Mouse (Mus musculus) heart, postnatal 0 days (tissue): Measurements from ENCODE around the gene Srr. TPM values are rescaled to one million over a fixed set of nuclear protein-coding genes. Genes with fewer than 3 reads are reported as not detected.

Experiments used
- ATAC-seq: fragments of 200-750 bp; cut with Nextera tagmentation; 2 replicates; pipeline ENCODE4 v1.8.0; 2017; ENCODE audit warnings: low read depth, moderate number of reproducible peaks, moderate library complexity; ENCODE audit not compliant: insufficient read depth
- DNase-seq: peaks from one replicate; pipeline ENCODE4 v3.0.0-alpha.2; 2016; ENCODE audit warnings: low spot score
- H3K27ac ChIP-seq: fragments of 300-500 bp; sonication (generic); 2 replicates; pipeline ENCODE4 v1.5.1; 2014; ENCODE audit warnings: low read depth, mild to moderate bottlenecking
- H3K27me3 ChIP-seq: fragments of 300-500 bp; sonication (generic); 2 replicates; pipeline ENCODE4 v1.6.1; 2014; ENCODE audit warnings: low read length, mixed read lengths; ENCODE audit not compliant: control insufficient read depth, insufficient read depth
- H3K36me3 ChIP-seq: fragments of 300-500 bp; sonication (generic); replicated peaks from 2 replicates; pipeline ENCODE4 v1.6.1; 2014; ENCODE audit warnings: low read length, mixed read lengths; ENCODE audit not compliant: control insufficient read depth, insufficient read depth
- H3K4me1 ChIP-seq: fragments of 300-500 bp; sonication (generic); 2 replicates; pipeline ENCODE4 v1.6.1; 2014; ENCODE audit warnings: antibody characterized with exemption; ENCODE audit not compliant: control insufficient read depth, insufficient read depth
- H3K4me2 ChIP-seq: fragments of 300-500 bp; sonication (generic); 2 replicates; pipeline ENCODE4 v1.6.1; 2014; ENCODE audit warnings: low read depth, mild to moderate bottlenecking, low read length, moderate library complexity
- H3K4me3 ChIP-seq: fragments of 300-500 bp; sonication (generic); 2 replicates; pipeline ENCODE4 v1.5.1; 2014; ENCODE audit warnings: low read depth, low read length
- H3K9ac ChIP-seq: fragments of 300-500 bp; sonication (generic); replicated peaks from 2 replicates; pipeline ENCODE4 v1.6.1; 2014; ENCODE audit warnings: low read depth, low read length, mixed read lengths
- H3K9me3 ChIP-seq: fragments of 300-500 bp; sonication (generic); replicated peaks from 2 replicates; pipeline ENCODE4 v1.6.1; 2016; ENCODE audit warnings: low read length; ENCODE audit not compliant: control insufficient read depth
- CTCF ChIP-seq: IDR thresholded peaks from 2 replicates; pipeline ENCODE4 v1.5.1; 2016; ENCODE audit warnings: antibody characterized with exemption, control low read depth, low read depth
- EP300 ChIP-seq: IDR thresholded peaks from 2 replicates; pipeline ENCODE4 v1.6.1; 2016; ENCODE audit warnings: antibody characterized with exemption, low read depth
- WGBS: fragments of 180-500 bp; shearing (Covaris S2); extraction: QIAGEN DNeasy Blood & Tissue Kit; methylation state at CpG from one replicate; pipeline ENCODE4 v1.1.7; 2014; 5-methylcytosine and 5-hydroxymethylcytosine counted together
- polyA plus RNA-seq: library from polyadenylated mRNA; unstranded; fragments of >200 nt; fragmentation: Nextera tagmentation; extraction: Ambion mirVana; gene quantifications from 2 replicates; pipeline ENCODE4 v1.2.1, GENCODE M21; 2015
- total RNA-seq: library from RNA; depleted of rRNA; stranded (reverse); fragments of >200 nt; gene quantifications from 2 replicates; pipeline ENCODE4 v1.2.3, GENCODE M21; 2014; ENCODE audit warnings: low replicate concordance; rRNA removed

The Srr gene
- 16.3 and 34.0 TPM in 2 replicates for total RNA-seq
- polyA plus RNA-seq: 14.5 and 15.8 TPM in 2 replicates

- peaks cover 13% of the 10 kb centered on the region for H3K36me3 ChIP-seq
- under 1% methylated on average over 66 of the region's 88 CpGs for WGBS
- H3K4me2 ChIP-seq: peak within 1 kb of the TSS; percentile 72
- no peaks in the 10 kb centered on the region for H3K9me3 ChIP-seq
- peak within 1 kb of the TSS; percentile 91 for H3K27ac ChIP-seq
- H3K9ac ChIP-seq: peak within 1 kb of the TSS; percentile 91
- ATAC-seq (peak; percentile 93), DNase-seq (peak; percentile 96)
- peak within 1 kb of the TSS; percentile 90 for H3K4me3 ChIP-seq
- H3K4me1 ChIP-seq: peaks cover 7% of the 10 kb centered on the region
- no peaks in the 10 kb centered on the region for H3K27me3 ChIP-seq
- TF ChIP-seq CTCF (peak; percentile 1; the same call in 1 of the 2 replicates), EP300 (0 out of 2 replicates have a peak, but pooled peaks have one; percentile 55)
Measured at GRCm38 (mm10) chr11:74925577-74926387, at the start of gene Srr, which contains the start of gene Smg6. TSS of gene Srr (minus strand) at chr11:74925948. TSS of gene Smg6 (plus strand) at chr11:74925823.

GRCm38 (mm10) chr11:74974615-74975014, 48.9 kb upstream of the Srr start:
- Histone ChIP-seq H3K27me3 (no peaks in the 10 kb centered on the region), H3K4me2 (no peak overlapping the region), H3K4me3 (no peak overlapping the region), H3K4me1 (no peaks in the 10 kb centered on the region), H3K27ac (no peak overlapping the region), H3K9ac (no peak overlapping the region), H3K9me3 (no peaks in the 10 kb centered on the region), H3K36me3 (peaks cover 5% of the 10 kb centered on the region; the same call in 1 of the 2 replicates)
- TF ChIP-seq CTCF: no peak
- no peak for TF ChIP-seq EP300
- ATAC-seq (no peak), DNase-seq (no peak)

- no peak overlapping the region for H3K4me2 ChIP-seq
- peaks cover 5% of the 10 kb centered on the region; the same call in 1 of the 2 replicates for H3K36me3 ChIP-seq
- DNase-seq: no peak
- no peak overlapping the region for H3K4me3 ChIP-seq
- no peaks in the 10 kb centered on the region for H3K4me1 ChIP-seq
- no peak overlapping the region for H3K27ac ChIP-seq
- no peak overlapping the region for H3K9ac ChIP-seq
- H3K9me3 ChIP-seq: no peaks in the 10 kb centered on the region
- WGBS: 76% methylated on average over 7 of the region's 7 CpGs
- no peak for ATAC-seq
- H3K27me3 ChIP-seq: no peaks in the 10 kb centered on the region
- no peak for TF ChIP-seq CTCF
- no peak for TF ChIP-seq EP300
Measured at GRCm38 (mm10) chr11:74973290-74974157, 47.8 kb upstream of the Srr start.

GRCm38 (mm10) chr11:74965516-74965915, 39.8 kb upstream of the Srr start:
- WGBS: 84% methylated on average over 3 of the region's 3 CpGs
- no peaks in the 10 kb centered on the region for H3K27me3 ChIP-seq
- TF ChIP-seq EP300 (no peak), CTCF (no peak)
- H3K4me2 ChIP-seq: no peak overlapping the region
- H3K9me3 ChIP-seq: no peaks in the 10 kb centered on the region
- H3K9ac ChIP-seq: no peak overlapping the region
- no peak overlapping the region for H3K27ac ChIP-seq
- H3K36me3 ChIP-seq: 0 out of 2 replicates have a peak, but pooled peaks cover 3% of the 10 kb centered on the region
- ATAC-seq (no peak), DNase-seq (no peak)
- H3K4me1 ChIP-seq: peaks cover 14% of the 10 kb centered on the region
- no peak overlapping the region for H3K4me3 ChIP-seq

- Histone ChIP-seq H3K27me3 (no peaks in the 10 kb centered on the region), H3K27ac (peak overlapping the region; percentile 55), H3K4me1 (peaks cover 22% of the 10 kb centered on the region), H3K4me3 (no peak overlapping the region), H3K9ac (no peak overlapping the region), H3K36me3 (0 out of 2 replicates have a peak, but pooled peaks cover 3% of the 10 kb centered on the region), H3K4me2 (0 out of 2 replicates have a peak overlapping the region, but pooled peaks have one; percentile 8), H3K9me3 (no peaks in the 10 kb centered on the region)
- no peak for ATAC-seq
- WGBS: 42% methylated on average over 2 of the region's 2 CpGs
- peak; percentile 55 for DNase-seq
- TF ChIP-seq EP300: no peak
- TF ChIP-seq CTCF: no peak
Measured at GRCm38 (mm10) chr11:74962846-74963407, 37.2 kb upstream of the Srr start.
